Mouse (Mus musculus): ENCODE data around the gene Csrp1. TPM values are rescaled to one million over a fixed set of nuclear protein-coding genes. Genes with fewer than 3 reads are reported as not detected.
A peak's percentile ranks its signal among the peaks of the same experiment; 100 is the strongest.

The Csrp1 gene
- 229 and 245 TPM in 2 replicates for polyA plus RNA-seq (2015; fragmentation: Nextera tagmentation; extraction: Ambion mirVana)

GRCm38 (mm10) chr1:135719983-135720382 lies at the start of gene Csrp1:
Gene Csrp1, plus strand, starts transcription at chr1:135720061.
- no peak within 1 kb of the TSS for H3K4me3 ChIP-seq (replicated peaks; ENCODE audit: low read length)
- no peaks in the 10 kb centered on the region for H3K4me1 ChIP-seq (ENCODE audit: control insufficient read depth, insufficient read depth, low read length)
- H3K9me3 ChIP-seq (replicated peaks; ENCODE audit: control insufficient read depth, low read length): no peaks in the 10 kb centered on the region
- H3K4me2 ChIP-seq (ENCODE audit: low read depth, low read length): no peak within 1 kb of the TSS
- 0 out of 2 replicates have a peak within 1 kb of the TSS, but pooled peaks have one; percentile 2 for H3K9ac ChIP-seq (ENCODE audit: low read length)
- ATAC-seq (ENCODE audit: insufficient read depth, low FRiP score): peak; percentile 23; the same call in 1 of the 2 replicates
- H3K36me3 ChIP-seq (ENCODE audit: control insufficient read depth, insufficient read depth, low read length): no peaks in the 10 kb centered on the region
- 64% methylated on average over 6 of the region's 6 CpGs for WGBS
- H3K27me3 ChIP-seq (ENCODE audit: control insufficient read depth, insufficient read depth, low read length): no peaks in the 10 kb centered on the region
- H3K27ac ChIP-seq (ENCODE audit: low read length): no peak within 1 kb of the TSS

GRCm38 (mm10) chr1:135670397-135671130 lies 49.3 kb upstream of the Csrp1 start:
- Histone ChIP-seq H3K9me3 (replicated peaks; ENCODE audit: control insufficient read depth, low read length) (no peaks in the 10 kb centered on the region), H3K4me2 (ENCODE audit: low read depth, low read length) (peak overlapping the region; percentile 46), H3K4me1 (ENCODE audit: control insufficient read depth, insufficient read depth, low read length) (peaks cover 15% of the 10 kb centered on the region), H3K4me3 (replicated peaks; ENCODE audit: low read length) (no peak overlapping the region), H3K9ac (ENCODE audit: low read length) (0 out of 2 replicates have a peak overlapping the region, but pooled peaks have one; percentile 42), H3K27me3 (ENCODE audit: control insufficient read depth, insufficient read depth, low read length) (no peaks in the 10 kb centered on the region), H3K36me3 (ENCODE audit: control insufficient read depth, insufficient read depth, low read length) (no peaks in the 10 kb centered on the region), H3K27ac (ENCODE audit: low read length) (no peak overlapping the region)
- peak; percentile 81; the same call in 1 of the 2 replicates for ATAC-seq (ENCODE audit: insufficient read depth, low FRiP score)
- 9% methylated on average over 13 of the region's 13 CpGs for WGBS

- H3K9me3 ChIP-seq (replicated peaks; ENCODE audit: control insufficient read depth, low read length): no peaks in the 10 kb centered on the region
- peaks cover 15% of the 10 kb centered on the region for H3K4me1 ChIP-seq (ENCODE audit: control insufficient read depth, insufficient read depth, low read length)
- no peak overlapping the region for H3K4me3 ChIP-seq (replicated peaks; ENCODE audit: low read length)
- ATAC-seq (ENCODE audit: insufficient read depth, low FRiP score): no peak
- no peaks in the 10 kb centered on the region for H3K36me3 ChIP-seq (ENCODE audit: control insufficient read depth, insufficient read depth, low read length)
- H3K27ac ChIP-seq (ENCODE audit: low read length): no peak overlapping the region
- H3K9ac ChIP-seq (ENCODE audit: low read length): no peak overlapping the region
- WGBS: 15% methylated on average over 1 of the region's 1 CpGs
- no peak overlapping the region for H3K4me2 ChIP-seq (ENCODE audit: low read depth, low read length)
- no peaks in the 10 kb centered on the region for H3K27me3 ChIP-seq (ENCODE audit: control insufficient read depth, insufficient read depth, low read length)
Observed at GRCm38 (mm10) chr1:135671406-135671805, 48.5 kb upstream of the Csrp1 start.

GRCm38 (mm10) chr1:135671956-135672355 lies 47.9 kb upstream of the Csrp1 start:
- Histone ChIP-seq H3K4me1 (ENCODE audit: control insufficient read depth, insufficient read depth, low read length) (peaks cover 15% of the 10 kb centered on the region), H3K4me3 (replicated peaks; ENCODE audit: low read length) (no peak overlapping the region), H3K9ac (ENCODE audit: low read length) (no peak overlapping the region), H3K36me3 (ENCODE audit: control insufficient read depth, insufficient read depth, low read length) (no peaks in the 10 kb centered on the region), H3K4me2 (ENCODE audit: low read depth, low read length) (no peak overlapping the region), H3K27ac (ENCODE audit: low read length) (0 out of 2 replicates have a peak overlapping the region, but pooled peaks have one; percentile 24), H3K27me3 (ENCODE audit: control insufficient read depth, insufficient read depth, low read length) (no peaks in the 10 kb centered on the region), H3K9me3 (replicated peaks; ENCODE audit: control insufficient read depth, low read length) (no peaks in the 10 kb centered on the region)
- WGBS: 61% methylated on average over 8 of the region's 8 CpGs
- no peak for ATAC-seq (ENCODE audit: insufficient read depth, low FRiP score)

GRCm38 (mm10) chr1:135672374-135672773 lies 47.5 kb upstream of the Csrp1 start:
- H3K27ac ChIP-seq (ENCODE audit: low read length): peak overlapping the region; percentile 24; the same call in 1 of the 2 replicates
- H3K4me2 ChIP-seq (ENCODE audit: low read depth, low read length): no peak overlapping the region
- H3K9me3 ChIP-seq (replicated peaks; ENCODE audit: control insufficient read depth, low read length): no peaks in the 10 kb centered on the region
- no peak overlapping the region for H3K9ac ChIP-seq (ENCODE audit: low read length)
- no peaks in the 10 kb centered on the region for H3K36me3 ChIP-seq (ENCODE audit: control insufficient read depth, insufficient read depth, low read length)
- peaks cover 15% of the 10 kb centered on the region for H3K4me1 ChIP-seq (ENCODE audit: control insufficient read depth, insufficient read depth, low read length)
- WGBS: 75% methylated on average over 4 of the region's 4 CpGs
- no peak for ATAC-seq (ENCODE audit: insufficient read depth, low FRiP score)
- no peak overlapping the region for H3K4me3 ChIP-seq (replicated peaks; ENCODE audit: low read length)
- H3K27me3 ChIP-seq (ENCODE audit: control insufficient read depth, insufficient read depth, low read length): no peaks in the 10 kb centered on the region

- Histone ChIP-seq H3K4me1 (ENCODE audit: control insufficient read depth, insufficient read depth, low read length) (peaks cover 15% of the 10 kb centered on the region), H3K36me3 (ENCODE audit: control insufficient read depth, insufficient read depth, low read length) (no peaks in the 10 kb centered on the region), H3K9me3 (replicated peaks; ENCODE audit: control insufficient read depth, low read length) (no peaks in the 10 kb centered on the region), H3K9ac (ENCODE audit: low read length) (no peak overlapping the region), H3K27me3 (ENCODE audit: control insufficient read depth, insufficient read depth, low read length) (no peaks in the 10 kb centered on the region), H3K4me3 (replicated peaks; ENCODE audit: low read length) (no peak overlapping the region), H3K4me2 (ENCODE audit: low read depth, low read length) (no peak overlapping the region), H3K27ac (ENCODE audit: low read length) (no peak overlapping the region)
- WGBS: 72% methylated on average over 14 of the region's 14 CpGs
- no peak for ATAC-seq (ENCODE audit: insufficient read depth, low FRiP score)
Observed at GRCm38 (mm10) chr1:135673423-135673822, 46.4 kb upstream of the Csrp1 start.

GRCm38 (mm10) chr1:135675449-135676129 lies 44.3 kb upstream of the Csrp1 start:
- ATAC-seq (ENCODE audit: insufficient read depth, low FRiP score): no peak
- no peak overlapping the region for H3K9ac ChIP-seq (ENCODE audit: low read length)
- H3K27ac ChIP-seq (ENCODE audit: low read length): no peak overlapping the region

GRCm38 (mm10) chr1:135676247-135676646 lies 43.6 kb upstream of the Csrp1 start:
- no peaks in the 10 kb centered on the region for H3K4me1 ChIP-seq (ENCODE audit: control insufficient read depth, insufficient read depth, low read length)
- H3K4me3 ChIP-seq (replicated peaks; ENCODE audit: low read length): no peak overlapping the region
- H3K27me3 ChIP-seq (ENCODE audit: control insufficient read depth, insufficient read depth, low read length): no peaks in the 10 kb centered on the region
- 84% methylated on average over 10 of the region's 10 CpGs for WGBS
- no peak overlapping the region for H3K27ac ChIP-seq (ENCODE audit: low read length)
- no peak overlapping the region for H3K9ac ChIP-seq (ENCODE audit: low read length)
- no peaks in the 10 kb centered on the region for H3K9me3 ChIP-seq (replicated peaks; ENCODE audit: control insufficient read depth, low read length)
- no peaks in the 10 kb centered on the region for H3K36me3 ChIP-seq (ENCODE audit: control insufficient read depth, insufficient read depth, low read length)
- H3K4me2 ChIP-seq (ENCODE audit: low read depth, low read length): no peak overlapping the region
- no peak for ATAC-seq (ENCODE audit: insufficient read depth, low FRiP score)

More at GRCm38 (mm10) chr1:135675449-135676129, 44.3 kb upstream of the Csrp1 start:
- H3K4me1 ChIP-seq (ENCODE audit: control insufficient read depth, insufficient read depth, low read length): no peaks in the 10 kb centered on the region
- H3K4me2 ChIP-seq (ENCODE audit: low read depth, low read length): no peak overlapping the region
- no peaks in the 10 kb centered on the region for H3K27me3 ChIP-seq (ENCODE audit: control insufficient read depth, insufficient read depth, low read length)
- 41% methylated on average over 11 of the region's 11 CpGs for WGBS
- H3K4me3 ChIP-seq (replicated peaks; ENCODE audit: low read length): no peak overlapping the region
- no peaks in the 10 kb centered on the region for H3K9me3 ChIP-seq (replicated peaks; ENCODE audit: control insufficient read depth, low read length)
- no peaks in the 10 kb centered on the region for H3K36me3 ChIP-seq (ENCODE audit: control insufficient read depth, insufficient read depth, low read length)

Data from stomach, embryonic 16.5 days (tissue).